Mouse (Mus musculus) limb, embryonic 12.5 days (tissue): ENCODE measurements around the gene Gnrhr. TPM values are rescaled to one million over a fixed set of nuclear protein-coding genes. Genes with fewer than 3 reads are reported as not detected.

Experiments
- ATAC-seq: fragments of 200-750 bp; cut with Nextera tagmentation; 2 replicates; pipeline ENCODE4 v1.8.0; 2017; ENCODE audit warnings: low read depth, moderate TSS enrichment; ENCODE audit not compliant: insufficient number of reproducible peaks, insufficient read depth, low FRiP score, low TSS enrichment
- H3K27ac ChIP-seq: fragments of 300-500 bp; sonication (generic); 2 replicates; pipeline ENCODE4 v1.5.1; 2016; ENCODE audit warnings: mild to moderate bottlenecking, moderate library complexity
- H3K27me3 ChIP-seq: fragments of 300-500 bp; sonication (generic); 2 replicates; pipeline ENCODE4 v1.6.1; 2016; ENCODE audit warnings: mild to moderate bottlenecking, moderate library complexity
- H3K36me3 ChIP-seq: fragments of 300-500 bp; sonication (generic); 2 replicates; pipeline ENCODE4 v1.6.1; 2016; ENCODE audit warnings: mild to moderate bottlenecking, moderate library complexity
- H3K4me1 ChIP-seq: fragments of 300-500 bp; sonication (generic); replicated peaks from 2 replicates; pipeline ENCODE4 v1.6.1; 2016
- H3K4me2 ChIP-seq: fragments of 300-500 bp; sonication (generic); 2 replicates; pipeline ENCODE4 v1.6.1; 2016; ENCODE audit warnings: mild to moderate bottlenecking, moderate library complexity
- H3K4me3 ChIP-seq: fragments of 300-500 bp; sonication (generic); replicated peaks from 2 replicates; pipeline ENCODE4 v1.5.1; 2016; ENCODE audit warnings: mild to moderate bottlenecking
- H3K9ac ChIP-seq: fragments of 300-500 bp; sonication (generic); replicated peaks from 2 replicates; pipeline ENCODE4 v1.6.1; 2016; ENCODE audit warnings: mild to moderate bottlenecking, moderate library complexity
- H3K9me3 ChIP-seq: fragments of 300-500 bp; sonication (generic); 2 replicates; pipeline ENCODE4 v1.6.1; 2016; ENCODE audit warnings: mild to moderate bottlenecking, moderate library complexity
- WGBS: fragments of 180-500 bp; shearing (Covaris S2); methylation state at CpG from one replicate; pipeline ENCODE4 v1.1.7; 2016; 5-methylcytosine and 5-hydroxymethylcytosine counted together
- polyA plus RNA-seq: library from polyadenylated mRNA; unstranded; fragments of >200 nt; fragmentation: Nextera tagmentation; extraction: Ambion mirVana; gene quantifications from 2 replicates; pipeline ENCODE4 v1.2.1, GENCODE M21; 2016

Gene Gnrhr
- polyA plus RNA-seq = not detected in 2 replicates

GRCm38 (mm10) chr5:86197801-86198200, at the start of gene Gnrhr:
Gene Gnrhr, minus strand, starts transcription at chr5:86197901.
- no peaks in the 10 kb centered on the region for H3K27me3 ChIP-seq
- no peak within 1 kb of the TSS for H3K4me3 ChIP-seq
- H3K9ac ChIP-seq = no peak within 1 kb of the TSS
- no peaks in the 10 kb centered on the region for H3K36me3 ChIP-seq
- H3K9me3 ChIP-seq = no peaks in the 10 kb centered on the region
- no peak for ATAC-seq
- WGBS = 89% methylated on average over 10 of the region's 10 CpGs
- H3K4me1 ChIP-seq = no peaks in the 10 kb centered on the region
- no peak within 1 kb of the TSS for H3K4me2 ChIP-seq
- no peak within 1 kb of the TSS for H3K27ac ChIP-seq

- Histone ChIP-seq H3K27me3 (no peaks in the 10 kb centered on the region), H3K4me3 (no peak overlapping the region), H3K27ac (no peak overlapping the region), H3K4me2 (no peak overlapping the region), H3K36me3 (no peaks in the 10 kb centered on the region), H3K9me3 (no peaks in the 10 kb centered on the region), H3K9ac (no peak overlapping the region), H3K4me1 (no peaks in the 10 kb centered on the region)
- no peak for ATAC-seq
- WGBS = 93% methylated on average over 11 of the region's 11 CpGs
Measured at GRCm38 (mm10) chr5:86246559-86246958, 48.9 kb upstream of the Gnrhr start.

GRCm38 (mm10) chr5:86244880-86245279, 47.2 kb upstream of the Gnrhr start:
- Histone ChIP-seq H3K36me3 (no peaks in the 10 kb centered on the region), H3K4me3 (no peak overlapping the region), H3K9me3 (no peaks in the 10 kb centered on the region), H3K4me2 (no peak overlapping the region), H3K27ac (no peak overlapping the region), H3K4me1 (no peaks in the 10 kb centered on the region), H3K9ac (no peak overlapping the region), H3K27me3 (no peaks in the 10 kb centered on the region)
- ATAC-seq = no peak
- WGBS = 60% methylated on average over 1 of the region's 1 CpGs

- H3K9ac ChIP-seq = no peak overlapping the region
- H3K4me2 ChIP-seq = no peak overlapping the region
- H3K36me3 ChIP-seq = no peaks in the 10 kb centered on the region
- no peaks in the 10 kb centered on the region for H3K9me3 ChIP-seq
- no peak overlapping the region for H3K4me3 ChIP-seq
- ATAC-seq = no peak
- 83% methylated on average over 3 of the region's 3 CpGs for WGBS
- H3K27me3 ChIP-seq = no peaks in the 10 kb centered on the region
- no peaks in the 10 kb centered on the region for H3K4me1 ChIP-seq
- H3K27ac ChIP-seq = no peak overlapping the region
Measured at GRCm38 (mm10) chr5:86244275-86244674, 46.6 kb upstream of the Gnrhr start.

GRCm38 (mm10) chr5:86227156-86227853, 29.6 kb upstream of the Gnrhr start:
- no peak overlapping the region for H3K27ac ChIP-seq
- no peak for ATAC-seq
- no peaks in the 10 kb centered on the region for H3K36me3 ChIP-seq
- H3K27me3 ChIP-seq = no peaks in the 10 kb centered on the region
- H3K9me3 ChIP-seq = no peaks in the 10 kb centered on the region
- WGBS = 73% methylated on average over 5 of the region's 5 CpGs
- H3K4me3 ChIP-seq = no peak overlapping the region
- H3K9ac ChIP-seq = no peak overlapping the region
- no peak overlapping the region for H3K4me2 ChIP-seq
- no peaks in the 10 kb centered on the region for H3K4me1 ChIP-seq

- 22% methylated on average over 4 of the region's 4 CpGs for WGBS
- Histone ChIP-seq H3K27ac (no peak overlapping the region), H3K4me2 (no peak overlapping the region), H3K4me3 (no peak overlapping the region), H3K27me3 (no peaks in the 10 kb centered on the region), H3K36me3 (no peaks in the 10 kb centered on the region), H3K4me1 (no peaks in the 10 kb centered on the region), H3K9ac (no peak overlapping the region), H3K9me3 (no peaks in the 10 kb centered on the region)
- ATAC-seq = no peak
Measured at GRCm38 (mm10) chr5:86191356-86191755, 6.3 kb downstream of the Gnrhr start.

GRCm38 (mm10) chr5:86190770-86191169, 6.9 kb downstream of the Gnrhr start:
- H3K27ac ChIP-seq = no peak overlapping the region
- H3K27me3 ChIP-seq = no peaks in the 10 kb centered on the region
- no peak overlapping the region for H3K4me2 ChIP-seq
- no peaks in the 10 kb centered on the region for H3K9me3 ChIP-seq
- no peak overlapping the region for H3K9ac ChIP-seq
- H3K4me1 ChIP-seq = no peaks in the 10 kb centered on the region
- ATAC-seq = no peak
- H3K4me3 ChIP-seq = no peak overlapping the region
- no peaks in the 10 kb centered on the region for H3K36me3 ChIP-seq
- WGBS = 23% methylated on average over 5 of the region's 5 CpGs

- no peaks in the 10 kb centered on the region for H3K27me3 ChIP-seq
- H3K9ac ChIP-seq = no peak overlapping the region
- WGBS = 53% methylated on average over 15 of the region's 15 CpGs
- no peaks in the 10 kb centered on the region for H3K9me3 ChIP-seq
- no peak overlapping the region for H3K27ac ChIP-seq
- ATAC-seq = no peak
- no peaks in the 10 kb centered on the region for H3K4me1 ChIP-seq
- H3K4me2 ChIP-seq = no peak overlapping the region
- H3K4me3 ChIP-seq = no peak overlapping the region
- H3K36me3 ChIP-seq = no peaks in the 10 kb centered on the region
Measured at GRCm38 (mm10) chr5:86190290-86190689, 7.4 kb downstream of the Gnrhr start.

GRCm38 (mm10) chr5:86187441-86187840, 10.3 kb downstream of the Gnrhr start:
- Histone ChIP-seq H3K4me3 (no peak overlapping the region), H3K9ac (no peak overlapping the region), H3K36me3 (no peaks in the 10 kb centered on the region), H3K4me2 (no peak overlapping the region), H3K9me3 (no peaks in the 10 kb centered on the region), H3K27me3 (no peaks in the 10 kb centered on the region), H3K4me1 (no peaks in the 10 kb centered on the region), H3K27ac (no peak overlapping the region)
- 84% methylated on average over 6 of the region's 6 CpGs for WGBS
- no peak for ATAC-seq

- Histone ChIP-seq H3K4me2 (no peak overlapping the region), H3K4me1 (peaks cover 8% of the 10 kb centered on the region; the same call in 1 of the 2 replicates), H3K27ac (no peak overlapping the region; the same call in 1 of the 2 replicates), H3K27me3 (no peaks in the 10 kb centered on the region), H3K36me3 (peaks cover 6% of the 10 kb centered on the region), H3K4me3 (no peak overlapping the region), H3K9ac (no peak overlapping the region), H3K9me3 (no peaks in the 10 kb centered on the region)
- WGBS = 50% methylated on average over 2 of the region's 2 CpGs
- ATAC-seq = no peak
Measured at GRCm38 (mm10) chr5:86173778-86174177, 23.9 kb downstream of the Gnrhr start.

GRCm38 (mm10) chr5:86172449-86173161, 25.1 kb downstream of the Gnrhr start, which contains the start of gene Uba6:
Gene Uba6, minus strand, starts transcription at chr5:86172803.
- Histone ChIP-seq H3K36me3 (peaks cover 15% of the 10 kb centered on the region), H3K4me2 (peak within 1 kb of the TSS; percentile 78), H3K27me3 (no peaks in the 10 kb centered on the region), H3K27ac (peak within 1 kb of the TSS; percentile 96), H3K4me3 (peak within 1 kb of the TSS; percentile 81), H3K4me1 (peaks cover 8% of the 10 kb centered on the region; the same call in 1 of the 2 replicates), H3K9me3 (no peaks in the 10 kb centered on the region), H3K9ac (peak within 1 kb of the TSS; percentile 83)
- ATAC-seq = peak; percentile 99
- WGBS = under 1% methylated on average over 52 of the region's 67 CpGs
